Mouse (Mus musculus) bone marrow macrophage, adult 2 months (primary cell): ENCODE measurements around the gene Krt16. TPM values are rescaled to one million over a fixed set of nuclear protein-coding genes. Genes with fewer than 3 reads are reported as not detected.

Experiments
- H3K27ac ChIP-seq: 2 replicates; pipeline ENCODE4 v1.5.1; 2012; ENCODE audit warnings: low read depth, low read length; ENCODE audit not compliant: insufficient read depth
- H3K4me1 ChIP-seq: 2 replicates; pipeline ENCODE4 v1.6.1; 2012; ENCODE audit warnings: low read length; ENCODE audit not compliant: control insufficient read depth, insufficient read depth
- H3K4me3 ChIP-seq: 2 replicates; pipeline ENCODE4 v1.5.1; 2012; ENCODE audit warnings: mild to moderate bottlenecking, low read length, moderate library complexity; ENCODE audit not compliant: insufficient read depth
- CTCF ChIP-seq: IDR thresholded peaks from 2 replicates; pipeline ENCODE4 v1.5.1; 2012; ENCODE audit warnings: low read depth, mild to moderate bottlenecking, low read length, moderate library complexity
- POLR2A ChIP-seq: IDR thresholded peaks from 2 replicates; pipeline ENCODE4 v1.6.1; 2012; ENCODE audit warnings: mild to moderate bottlenecking, low read depth, low read length, borderline replicate concordance
- polyA plus RNA-seq: library from polyadenylated mRNA; stranded (reverse); fragments of >200 nt; gene quantifications from 2 replicates; pipeline ENCODE4 v1.2.4, GENCODE M21; 2012; ENCODE audit not compliant: missing spikeins, insufficient read depth, insufficient read length

Krt16 gene
- polyA plus RNA-seq, 1 experiment: not detected

- TF ChIP-seq CTCF: no peak
- no peak for TF ChIP-seq POLR2A
- no peaks in the 10 kb centered on the region for H3K4me1 ChIP-seq
- H3K4me3 ChIP-seq: no peak overlapping the region
- no peak overlapping the region for H3K27ac ChIP-seq
Measured at GRCm38 (mm10) chr11:100200104-100200820, 48.4 kb downstream of the Krt16 start.

- Histone ChIP-seq H3K4me1 (no peaks in the 10 kb centered on the region), H3K27ac (no peak overlapping the region), H3K4me3 (no peak overlapping the region)
- TF ChIP-seq CTCF (no peak), POLR2A (no peak)
Measured at GRCm38 (mm10) chr11:100198666-100199065, 50.0 kb downstream of the Krt16 start.

Other genes with a start within 250 kb of the Krt16 start
- not detected in 2 replicates for gene Krt33a, start 232.7 kb downstream of the Krt16 start, polyA plus RNA-seq
- not detected in 2 replicates for gene Krt33b, start 219.0 kb downstream of the Krt16 start, polyA plus RNA-seq
- not detected in 2 replicates for gene Krt34, start 207.3 kb downstream of the Krt16 start, polyA plus RNA-seq
- not detected in 2 replicates for gene Krt31, start 198.4 kb downstream of the Krt16 start, polyA plus RNA-seq
- not detected in 2 replicates for gene Krt32, start 160.7 kb downstream of the Krt16 start, polyA plus RNA-seq
- gene Krt35, start 152.7 kb downstream of the Krt16 start, polyA plus RNA-seq: not detected in 2 replicates
- not detected in 2 replicates for gene Krt36, start 143.3 kb downstream of the Krt16 start, polyA plus RNA-seq
- not detected in 2 replicates for gene Krt13, start 127.3 kb downstream of the Krt16 start, polyA plus RNA-seq
- gene Krt15, start 113.0 kb downstream of the Krt16 start, polyA plus RNA-seq: not detected in 2 replicates
- gene Krt19, start 100.2 kb downstream of the Krt16 start, polyA plus RNA-seq: not detected in 2 replicates
- not detected in 2 replicates for gene Krt9, start 55.7 kb downstream of the Krt16 start, polyA plus RNA-seq
- not detected in 2 replicates for gene Krt14, start 41.4 kb downstream of the Krt16 start, polyA plus RNA-seq
- gene Krt17, start 12.1 kb upstream of the Krt16 start, polyA plus RNA-seq: not detected in 2 replicates
- gene Krt42, start 21.0 kb upstream of the Krt16 start, polyA plus RNA-seq: not detected in 2 replicates
- 922 and 1,042 TPM in 2 replicates for gene Eif1, start 71.0 kb upstream of the Krt16 start, polyA plus RNA-seq
- not detected in 2 replicates for gene Gast, start 85.5 kb upstream of the Krt16 start, polyA plus RNA-seq
- gene Hap1, start 107.2 kb upstream of the Krt16 start, polyA plus RNA-seq: 0.68 and 1.2 TPM in 2 replicates
- 7.3 and 15.0 TPM in 2 replicates for gene Jup, start 148.9 kb upstream of the Krt16 start, polyA plus RNA-seq
- gene P3h4, start 165.9 kb upstream of the Krt16 start, polyA plus RNA-seq: 0.67 TPM in 1 of 2 replicates, not detected in the other
- 1.3 and 1.6 TPM in 2 replicates for gene Fkbp10, start 166.8 kb upstream of the Krt16 start, polyA plus RNA-seq
- gene Nt5c3b, start 192.9 kb upstream of the Krt16 start, polyA plus RNA-seq: 13.0 and 17.6 TPM in 2 replicates
- gene Klhl10, start 193.0 kb upstream of the Krt16 start, polyA plus RNA-seq: not detected in 2 replicates
- gene Klhl11, start 223.8 kb upstream of the Krt16 start, polyA plus RNA-seq: 4.7 and 6.1 TPM in 2 replicates